Mouse (Mus musculus) brain, embryonic 18.5 days (tissue): ENCODE data around the gene Pip5k1b.
"Not testable (repeated sequence)": the region's sequence is repeated elsewhere in the genome, so short reads cannot be mapped to it uniquely, and the experiment has no call there.

ENCODE experiments used
- DNase-seq: peaks from one replicate; pipeline ENCODE4 v3.0.0-alpha.2; 2012; ENCODE audit warnings: low read depth, low spot score

Gene Pip5k1b

GRCm38 (mm10) chr19:24555466-24555903 is at the start of gene Pip5k1b:
TSS of gene Pip5k1b (minus strand) at chr19:24555872.
- no peak for DNase-seq

DNA sequence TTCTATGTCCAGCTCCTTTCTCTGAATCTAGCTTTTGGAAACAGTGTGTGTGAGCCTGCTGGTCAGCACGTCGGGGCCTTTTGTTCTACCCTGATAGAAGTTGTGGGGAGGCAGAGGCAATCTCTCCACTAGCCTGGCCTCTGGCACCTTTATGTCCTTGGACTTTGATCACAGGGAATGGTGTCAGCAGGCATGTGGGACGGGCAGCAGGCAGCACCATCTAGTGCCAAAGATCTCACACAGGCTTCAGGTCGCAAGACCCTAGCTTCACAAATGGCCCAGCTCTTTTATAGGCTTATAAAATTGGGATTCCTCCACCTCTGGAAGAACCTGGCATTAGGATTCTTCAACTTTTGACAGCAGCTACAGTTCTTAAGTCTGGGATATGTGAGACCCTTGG is 48.4 kb upstream of the Pip5k1b start:
- no peak for DNase-seq

DNA sequence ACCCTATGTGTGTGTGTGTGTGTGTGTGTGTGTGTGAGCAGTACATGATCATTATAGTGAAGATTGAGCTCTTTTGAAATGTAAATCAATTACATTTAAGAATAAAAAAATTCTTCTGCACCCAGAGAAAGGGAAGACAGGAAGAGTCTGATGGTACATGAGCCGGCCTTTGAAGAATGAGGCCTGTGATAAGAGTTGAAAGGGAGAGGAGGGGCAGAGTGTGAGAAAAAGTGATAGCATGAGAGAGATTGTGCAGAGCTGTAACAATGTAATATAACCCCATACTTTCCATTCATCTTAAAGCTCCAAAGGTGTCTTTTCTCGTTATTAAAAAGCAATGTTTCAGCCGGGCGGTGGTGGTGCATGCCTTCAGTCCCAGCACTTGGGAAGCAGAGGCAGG is 47.8 kb upstream of the Pip5k1b start:
- DNase-seq, result no peak

GRCm38 (mm10) chr19:24586726-24587125 is 31.1 kb upstream of the Pip5k1b start:
- no peak for DNase-seq

DNA sequence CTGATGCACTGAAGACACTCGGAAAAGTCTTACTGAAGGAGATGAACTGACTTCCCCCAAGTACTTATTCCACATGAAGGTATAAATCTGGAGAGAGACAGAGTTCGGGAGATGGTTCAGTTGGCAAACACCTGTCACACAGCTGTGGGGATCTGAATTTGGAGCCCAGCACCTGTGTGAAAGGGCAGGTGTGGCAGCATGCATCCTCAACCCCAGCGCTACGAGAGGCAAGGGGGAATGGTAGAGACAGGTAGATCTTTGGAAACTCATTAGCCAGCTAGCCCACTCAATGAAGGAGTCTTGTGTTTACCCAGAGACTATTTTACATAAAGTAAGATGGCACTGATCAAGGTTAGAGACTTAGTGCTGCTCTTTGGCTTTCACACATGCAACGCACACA is 29.5 kb upstream of the Pip5k1b start:
- DNase-seq, result no peak

DNA sequence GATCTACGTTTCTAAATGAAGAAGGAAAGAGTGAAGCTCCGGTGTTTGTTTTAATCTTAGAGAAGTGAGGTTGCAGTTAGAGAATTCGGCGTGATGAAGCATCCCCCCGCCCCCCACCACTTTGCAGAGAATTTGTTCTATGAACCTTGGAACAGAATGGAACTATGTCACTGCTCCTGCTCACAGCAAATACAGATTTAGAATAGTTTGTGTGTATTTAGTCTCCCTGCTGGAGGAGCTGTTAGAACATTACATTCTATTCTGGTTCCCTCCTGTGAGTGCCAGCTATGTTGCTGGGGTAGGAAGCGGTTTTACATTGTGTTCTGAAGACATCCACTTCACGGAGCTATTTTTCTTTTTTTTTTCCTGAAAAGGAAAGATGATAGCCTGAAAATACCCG is 28.3 kb upstream of the Pip5k1b start:
- DNase-seq, result no peak

- no peak for DNase-seq
Measured at GRCm38 (mm10) chr19:24576125-24576524, 20.5 kb upstream of the Pip5k1b start.

GRCm38 (mm10) chr19:24571756-24572181 is 16.1 kb upstream of the Pip5k1b start:
- no peak for DNase-seq

DNA sequence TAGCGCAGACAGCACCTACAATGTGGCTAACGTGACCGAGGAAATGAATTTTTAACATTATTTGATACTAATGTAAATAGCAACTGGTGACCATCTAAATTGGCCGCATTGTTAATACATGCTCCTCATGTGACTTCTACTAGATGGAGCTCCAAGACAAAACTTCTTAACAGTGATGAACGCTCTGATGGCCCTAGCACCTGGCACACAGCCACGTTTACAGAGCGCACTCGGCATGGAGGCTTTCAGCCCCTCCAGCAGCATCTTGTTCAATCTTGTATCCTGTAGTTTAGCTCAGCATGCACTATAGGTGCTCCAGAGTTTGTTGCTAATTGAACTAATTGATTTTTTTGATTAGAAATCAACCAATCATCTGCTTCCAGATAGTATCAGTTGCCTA is 15.3 kb upstream of the Pip5k1b start:
- no peak for DNase-seq

DNA sequence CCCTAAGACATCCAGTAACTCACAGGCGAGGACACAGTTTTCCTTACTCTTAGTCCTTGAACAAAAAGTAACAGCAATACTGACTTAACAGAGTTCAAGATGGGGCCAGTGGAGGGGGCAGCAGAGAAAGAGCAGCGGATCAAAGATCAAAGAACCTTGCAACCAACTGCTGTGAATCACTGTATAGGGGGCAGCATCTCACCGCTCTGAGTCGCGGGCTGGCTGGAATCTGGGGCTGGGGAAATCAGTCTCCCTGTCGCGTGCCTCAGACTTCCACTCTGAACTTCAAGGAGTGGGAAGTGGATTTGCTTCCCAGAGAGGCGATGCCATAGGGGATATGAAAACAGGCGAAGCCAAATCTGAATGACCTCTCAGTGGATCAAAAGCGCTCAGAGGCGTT is 1.8 kb upstream of the Pip5k1b start:
- no peak for DNase-seq

- no peak for DNase-seq
Measured at GRCm38 (mm10) chr19:24556585-24556966, 904 bp upstream of the Pip5k1b start.

DNA sequence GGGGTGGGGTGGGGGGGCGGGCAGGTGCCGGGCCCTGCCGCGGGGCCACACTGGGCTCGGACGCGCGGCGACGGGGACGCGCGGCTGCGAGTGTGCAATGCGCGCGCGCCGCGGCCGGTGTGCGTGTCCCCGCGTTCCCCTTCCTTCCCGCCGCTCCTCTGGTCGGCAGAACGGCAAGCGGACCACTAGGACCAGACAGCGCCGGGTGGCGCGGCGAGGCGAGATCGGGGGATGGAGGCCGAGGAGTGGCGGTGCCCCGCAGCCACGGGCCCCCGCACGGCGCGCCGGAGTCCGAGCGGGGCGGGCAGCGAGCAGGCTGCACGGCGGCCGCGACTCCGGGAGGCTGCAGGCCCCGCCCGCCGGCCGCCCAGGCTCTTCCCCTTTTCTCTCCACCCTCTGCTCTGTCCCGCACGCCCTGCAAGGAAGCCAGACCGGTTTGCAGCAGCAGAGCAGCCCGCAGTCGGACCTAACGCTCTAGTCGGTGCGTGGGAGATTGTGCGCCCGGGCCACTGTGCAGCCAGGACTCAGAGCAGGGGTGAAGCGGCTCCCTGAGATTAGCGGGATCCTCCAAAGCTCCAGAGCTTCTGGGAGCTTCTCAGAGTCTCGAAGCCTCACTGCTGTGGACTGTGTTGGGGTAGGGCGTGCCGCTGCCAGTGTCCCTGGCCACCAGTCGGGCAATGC is 372 bp upstream of the Pip5k1b start:
- DNase-seq, result no peak

- DNase-seq, result no peak
Measured at GRCm38 (mm10) chr19:24554911-24555465, 684 bp downstream of the Pip5k1b start.

DNA sequence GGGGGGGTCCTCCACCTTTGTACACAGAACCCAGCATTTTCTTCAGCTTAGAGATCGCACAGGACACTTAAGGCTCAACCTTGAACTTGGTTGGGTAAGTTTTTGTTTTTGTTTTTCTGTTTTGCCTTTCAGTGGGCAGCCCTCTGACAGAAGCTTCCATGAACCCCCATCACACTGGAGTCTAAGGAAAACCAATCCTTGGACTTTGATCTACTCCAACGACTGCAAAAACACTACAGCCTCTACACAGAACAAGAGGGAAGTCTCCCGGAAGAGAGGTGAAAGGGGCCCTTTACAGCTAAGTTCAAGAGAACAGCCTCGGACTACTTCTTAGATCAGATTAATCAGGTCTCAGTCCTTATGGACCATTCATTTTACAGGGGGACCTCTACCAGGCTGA is 1.2 kb downstream of the Pip5k1b start:
- no peak for DNase-seq

GRCm38 (mm10) chr19:24553291-24554075 is 2.2 kb downstream of the Pip5k1b start:
- DNase-seq, result no peak

GRCm38 (mm10) chr19:24552641-24553040 is 3.0 kb downstream of the Pip5k1b start:
- DNase-seq, result not testable (repeated sequence)

GRCm38 (mm10) chr19:24551196-24551954 is 4.3 kb downstream of the Pip5k1b start:
- no peak for DNase-seq

DNA sequence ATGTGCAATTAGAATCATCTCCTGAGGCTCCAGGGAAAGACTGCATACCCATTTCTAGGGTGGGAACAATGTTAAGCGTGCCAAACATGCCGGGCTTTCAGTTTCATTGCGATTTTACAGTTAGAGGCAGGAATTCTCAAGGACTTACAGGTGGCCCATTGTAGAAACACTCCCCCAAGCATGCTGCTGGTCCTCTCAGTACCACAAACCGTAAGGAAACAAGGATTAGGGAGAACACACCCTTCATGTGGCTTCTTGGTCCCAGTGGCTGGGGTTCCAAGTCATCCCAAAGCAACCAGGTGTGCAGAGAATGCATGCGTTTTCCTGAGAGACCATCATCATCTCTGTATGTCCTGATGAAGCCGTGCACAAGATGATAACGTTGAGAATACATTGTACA is 4.9 kb downstream of the Pip5k1b start:
- DNase-seq, result no peak

DNA sequence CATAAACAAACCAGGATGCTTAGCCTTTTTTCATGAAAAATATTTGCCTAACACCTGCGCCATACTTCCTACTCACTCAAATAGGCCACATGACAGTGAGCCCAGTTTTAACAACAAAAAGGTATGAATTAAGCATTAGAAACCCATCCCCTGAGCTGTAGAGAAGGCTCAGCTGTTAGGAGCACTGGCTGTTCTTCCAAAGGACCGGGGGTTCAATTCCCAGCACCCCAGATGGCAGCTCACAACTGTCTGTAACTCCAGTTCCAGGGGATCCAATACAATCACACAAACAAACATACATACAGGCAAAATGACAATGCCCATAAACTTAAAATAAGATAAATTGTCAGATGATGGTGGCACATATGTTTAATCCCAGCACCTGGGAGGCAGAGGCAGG is 5.7 kb downstream of the Pip5k1b start:
- no peak for DNase-seq

DNA sequence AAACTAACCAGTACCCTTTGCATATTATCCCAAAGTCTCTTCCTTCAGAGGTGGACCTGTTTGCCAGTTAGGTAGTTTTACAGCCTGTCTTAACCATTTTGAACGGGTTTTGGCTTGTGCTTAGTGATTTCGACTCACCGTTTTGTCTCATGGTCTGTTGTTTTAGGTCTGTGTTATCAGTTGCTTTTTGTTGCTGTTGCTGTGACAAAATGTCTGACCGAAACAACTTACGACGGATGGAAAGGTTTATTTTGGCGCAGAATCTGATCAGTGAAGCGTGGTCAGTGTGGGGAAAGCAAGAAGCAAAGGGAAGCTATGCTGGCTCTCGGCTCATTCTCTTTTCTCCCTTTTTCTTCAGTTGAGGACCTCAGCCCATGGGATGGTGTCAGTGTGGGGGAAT is 7.3 kb downstream of the Pip5k1b start:
- DNase-seq, result no peak

DNA sequence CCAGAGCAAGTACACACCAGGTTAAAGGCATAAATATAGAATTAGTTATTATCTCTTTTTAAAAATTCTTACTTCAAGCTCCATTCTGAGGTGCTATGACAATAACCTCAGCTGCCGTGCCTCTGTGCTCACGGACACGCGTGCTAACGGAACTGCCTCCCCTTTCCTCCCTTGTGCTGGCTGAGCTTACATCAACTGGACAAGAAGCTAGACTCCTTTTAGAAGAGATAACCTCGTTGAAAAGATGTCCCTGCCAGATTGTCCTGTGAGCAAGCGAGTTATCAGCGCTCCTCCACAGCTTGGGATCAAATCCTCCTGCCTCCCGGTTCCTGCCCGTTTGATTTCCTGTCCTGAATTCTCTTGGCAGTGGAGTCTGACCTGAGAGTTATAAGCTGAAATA is 9.5 kb downstream of the Pip5k1b start:
- no peak for DNase-seq
